Mouse (Mus musculus) frontal cortex, adult (tissue): ENCODE results near the gene Hsd17b7.
"Not testable (repeated sequence)": the region's sequence is repeated elsewhere in the genome, so short reads cannot be mapped to it uniquely, and the experiment has no call there.

Experiments
- ATAC-seq: cut with Nextera tagmentation; 2 replicates; pipeline ENCODE4 v1.9.2; 2017; ENCODE audit warnings: mild to moderate bottlenecking, moderate library complexity, mixed read lengths; ENCODE audit not compliant: low TSS enrichment

Gene Hsd17b7

GRCm38 (mm10) chr1:169968792-169969515 lies at the start of gene Hsd17b7:
Hsd17b7 (minus strand) TSS chr1:169969241.
- ATAC-seq: peak; percentile 99

DNA sequence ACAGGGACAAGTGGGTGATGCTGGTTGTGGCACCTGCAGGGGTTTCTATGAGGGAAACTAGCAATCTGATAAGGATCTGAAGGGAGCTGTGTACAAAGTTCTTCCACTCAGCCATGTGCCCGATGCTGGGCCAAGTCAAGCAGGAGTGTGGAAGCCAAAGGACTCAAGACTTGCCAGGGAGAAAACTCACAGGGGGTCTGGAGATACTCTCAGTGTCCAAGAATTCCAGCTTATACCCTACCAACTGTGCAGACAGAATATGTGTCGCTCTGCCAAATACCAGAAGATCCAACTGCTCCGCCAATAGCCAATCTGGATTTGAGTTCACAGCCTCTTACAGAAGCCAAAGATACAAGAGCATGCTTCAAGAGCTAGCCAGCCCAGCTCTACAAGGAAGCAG lies 45.7 kb upstream of the Hsd17b7 start:
- no peak for ATAC-seq

GRCm38 (mm10) chr1:170010716-170011505 lies 41.9 kb upstream of the Hsd17b7 start:
- no peak for ATAC-seq

DNA sequence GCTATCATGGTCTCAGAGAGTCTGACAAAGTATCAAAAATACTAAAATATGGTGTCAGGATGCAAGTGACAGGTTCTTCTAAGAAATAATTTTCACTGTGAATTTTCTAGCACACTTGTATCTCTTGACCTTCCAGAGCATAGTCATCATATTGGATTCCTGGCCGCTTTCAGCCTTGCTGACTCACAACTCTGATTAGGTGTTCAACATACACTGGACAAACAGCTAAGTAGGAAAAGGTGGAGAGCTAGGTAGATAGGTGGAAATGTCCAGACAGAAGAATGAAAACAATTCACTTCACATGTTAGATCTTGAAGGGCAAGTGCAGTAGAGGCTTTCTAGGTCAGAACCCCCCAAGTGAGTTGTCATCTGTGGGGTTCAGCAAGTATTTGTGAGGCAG lies 40.3 kb upstream of the Hsd17b7 start:
- ATAC-seq: no peak

GRCm38 (mm10) chr1:170008432-170009220 lies 39.6 kb upstream of the Hsd17b7 start:
- ATAC-seq: no peak

- ATAC-seq: no peak
Observed at GRCm38 (mm10) chr1:170006516-170006915, 37.5 kb upstream of the Hsd17b7 start.

DNA sequence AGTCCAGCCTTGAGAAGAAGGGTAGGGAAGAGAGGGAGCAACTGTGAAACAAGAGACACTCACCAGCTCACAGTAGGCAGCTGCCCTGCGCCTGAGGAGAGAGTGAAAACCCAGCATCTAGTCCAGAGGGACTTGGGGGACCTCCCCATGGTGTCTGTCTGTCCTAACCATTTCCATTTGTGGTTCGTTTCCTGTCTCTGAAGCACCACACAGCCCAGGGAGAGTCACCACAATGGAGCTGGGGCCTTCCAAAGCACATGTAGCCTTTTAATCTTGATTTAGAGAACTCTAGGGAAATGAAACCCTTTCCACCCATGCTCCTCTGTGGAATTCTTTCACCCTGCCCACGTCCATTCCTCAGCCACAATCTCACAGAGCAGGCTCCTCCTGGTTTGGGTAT lies 36.3 kb upstream of the Hsd17b7 start:
- ATAC-seq: no peak

DNA sequence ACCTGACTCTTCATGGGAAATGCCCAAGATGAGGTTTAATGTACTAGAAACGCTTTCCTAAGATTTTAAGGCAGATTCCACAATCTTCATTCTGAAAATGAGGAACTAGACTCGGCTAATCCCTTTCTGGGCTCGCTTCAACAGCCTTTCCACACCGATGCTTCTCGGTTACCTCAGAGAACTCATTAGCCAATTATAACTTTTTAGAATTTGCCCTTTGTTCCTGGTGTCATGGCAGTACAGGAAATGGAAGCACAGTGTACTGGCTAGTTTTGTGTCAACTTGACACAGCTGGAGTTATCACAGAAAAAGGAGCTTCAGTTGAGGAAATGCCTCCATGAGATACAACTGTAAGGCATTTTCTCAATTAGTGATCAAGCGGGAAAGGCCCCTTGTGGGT lies 24.9 kb upstream of the Hsd17b7 start:
- ATAC-seq: not testable (repeated sequence)

DNA sequence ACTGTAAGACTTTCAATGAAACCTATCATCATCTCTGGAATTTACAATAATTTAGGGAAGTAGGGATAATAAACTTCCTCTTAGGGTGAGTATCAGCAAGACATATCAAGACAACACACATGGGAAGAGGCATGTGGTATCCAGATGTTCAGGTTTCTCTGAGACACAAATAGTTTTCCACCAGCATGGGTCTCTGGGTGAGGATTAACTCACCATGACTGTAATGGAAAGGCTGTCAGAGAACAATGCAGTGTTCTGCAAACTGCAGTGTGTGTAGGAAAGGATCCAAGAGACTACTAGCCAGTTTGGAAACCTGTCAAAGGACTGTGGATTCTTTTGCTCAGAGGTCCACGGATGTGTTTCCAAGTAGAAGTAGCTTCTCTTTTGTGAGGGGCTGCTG lies 17.1 kb upstream of the Hsd17b7 start:
- no peak for ATAC-seq

GRCm38 (mm10) chr1:169977621-169978020 lies 8.6 kb upstream of the Hsd17b7 start:
- no peak for ATAC-seq

- ATAC-seq: no peak
Observed at GRCm38 (mm10) chr1:169971998-169972397, 3.0 kb upstream of the Hsd17b7 start.

GRCm38 (mm10) chr1:169970936-169971335 lies 1.9 kb upstream of the Hsd17b7 start:
- ATAC-seq: no peak

- peak; percentile 39 for ATAC-seq
Observed at GRCm38 (mm10) chr1:169969516-169969886, 460 bp upstream of the Hsd17b7 start.

GRCm38 (mm10) chr1:169953106-169953505 lies 15.9 kb downstream of the Hsd17b7 start:
- no peak for ATAC-seq

DNA sequence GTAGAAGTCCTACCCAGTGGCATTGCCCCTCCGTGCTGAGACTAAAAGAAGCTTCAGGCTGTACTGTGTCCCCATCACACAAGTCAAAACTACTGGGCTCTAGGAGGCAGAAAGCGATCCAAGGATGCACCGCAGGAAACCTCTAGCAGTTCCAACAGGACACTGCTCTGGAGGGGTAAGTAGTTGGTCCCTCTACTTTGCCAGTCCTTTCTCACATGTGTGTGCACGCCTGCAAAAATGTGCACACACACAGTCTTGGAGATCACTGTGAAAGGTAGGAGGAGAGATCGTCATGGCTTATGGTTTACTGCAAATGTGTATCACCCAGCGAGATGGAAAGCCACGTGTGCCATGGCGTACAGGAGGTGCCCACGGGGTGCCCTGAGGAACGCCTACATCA lies 16.4 kb downstream of the Hsd17b7 start:
- no peak for ATAC-seq

DNA sequence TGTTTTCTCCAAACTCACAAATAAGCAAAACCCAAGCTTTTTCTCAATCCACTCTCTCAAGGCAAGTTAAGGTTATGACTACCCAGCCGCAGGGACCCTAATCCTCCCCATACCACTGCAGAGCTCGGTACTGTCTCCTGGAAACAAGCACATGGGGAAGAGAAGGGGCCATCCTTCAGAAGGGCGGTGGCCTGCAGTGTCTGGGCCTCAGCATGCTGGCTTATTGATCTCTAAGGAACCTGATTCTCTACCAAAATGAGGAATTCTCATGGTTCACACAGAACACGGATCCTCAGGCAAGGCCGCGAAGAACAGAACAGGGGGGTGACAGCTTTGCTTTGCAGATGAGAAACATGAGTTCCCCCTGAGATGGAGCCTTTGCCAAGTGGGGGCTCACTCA lies 17.5 kb downstream of the Hsd17b7 start:
- no peak for ATAC-seq

GRCm38 (mm10) chr1:169950651-169951050 lies 18.4 kb downstream of the Hsd17b7 start:
- no peak for ATAC-seq

GRCm38 (mm10) chr1:169949981-169950380 lies 19.1 kb downstream of the Hsd17b7 start:
- ATAC-seq: no peak

- no peak for ATAC-seq
Observed at GRCm38 (mm10) chr1:169948866-169949265, 20.2 kb downstream of the Hsd17b7 start.

GRCm38 (mm10) chr1:169948280-169948679 lies 20.8 kb downstream of the Hsd17b7 start:
- no peak for ATAC-seq

DNA sequence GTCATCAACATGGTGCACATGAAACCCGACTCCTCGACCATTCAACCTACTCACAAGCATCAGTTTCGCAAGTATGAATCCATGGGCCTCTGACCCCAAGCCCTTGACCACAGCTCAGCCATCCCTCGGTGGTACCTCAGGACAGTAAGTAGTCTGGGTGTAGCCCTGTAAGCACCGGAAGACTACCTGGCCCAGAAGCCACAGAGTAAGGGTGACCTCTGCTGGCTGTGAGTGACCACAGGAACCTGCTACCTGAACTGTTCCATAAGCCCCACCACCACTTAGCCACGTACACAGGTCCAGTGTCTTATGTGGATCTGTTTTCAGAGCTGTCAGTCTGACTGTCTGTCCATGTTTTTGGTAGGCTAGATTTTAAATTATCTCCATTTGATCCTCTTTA lies 21.4 kb downstream of the Hsd17b7 start:
- no peak for ATAC-seq

- ATAC-seq: no peak
Observed at GRCm38 (mm10) chr1:169946004-169946403, 23.0 kb downstream of the Hsd17b7 start.
